Mouse (Mus musculus) intestine, embryonic 14.5 days (tissue): ENCODE results near the gene Trpm4. TPM values are rescaled to one million over a fixed set of nuclear protein-coding genes. Genes with fewer than 3 reads are reported as not detected.
A peak's percentile ranks its signal among the peaks of the same experiment; 100 is the strongest.

Experiments used
- ATAC-seq: fragments of 200-750 bp; cut with Nextera tagmentation; replicated peaks from 2 replicates; pipeline ENCODE4 v1.8.0; 2017; ENCODE audit warnings: low read depth, moderate number of reproducible peaks, moderate TSS enrichment, moderate library complexity; ENCODE audit not compliant: low FRiP score, low TSS enrichment
- DNase-seq: peaks from one replicate; pipeline ENCODE4 v3.0.0-alpha.2; 2018; ENCODE audit warnings: low spot score
- H3K27ac ChIP-seq: fragments of 300-500 bp; sonication (generic); 2 replicates; pipeline ENCODE4 v1.5.1; 2014; ENCODE audit warnings: low read depth, mild to moderate bottlenecking, control low read depth
- H3K27me3 ChIP-seq: fragments of 300-500 bp; sonication (generic); replicated peaks from 2 replicates; pipeline ENCODE4 v1.6.1; 2014; ENCODE audit warnings: low read length, control low read depth; ENCODE audit not compliant: control insufficient read depth, insufficient read depth
- H3K36me3 ChIP-seq: fragments of 300-500 bp; sonication (generic); 2 replicates; pipeline ENCODE4 v1.6.1; 2014; ENCODE audit warnings: low read length, control low read depth; ENCODE audit not compliant: control insufficient read depth, insufficient read depth
- H3K4me1 ChIP-seq: fragments of 300-500 bp; sonication (generic); replicated peaks from 2 replicates; pipeline ENCODE4 v1.6.1; 2014; ENCODE audit warnings: low read length, control low read depth, mixed read lengths; ENCODE audit not compliant: control insufficient read depth, insufficient read depth
- H3K4me2 ChIP-seq: fragments of 300-500 bp; sonication (generic); 2 replicates; pipeline ENCODE4 v1.6.1; 2014; ENCODE audit warnings: low read length
- H3K4me3 ChIP-seq: fragments of 300-500 bp; sonication (generic); 2 replicates; pipeline ENCODE4 v1.5.1; 2014; ENCODE audit warnings: low read depth, low read length, control low read depth, mixed read lengths
- H3K9ac ChIP-seq: fragments of 300-500 bp; sonication (generic); 2 replicates; pipeline ENCODE4 v1.6.1; 2014; ENCODE audit warnings: mild to moderate bottlenecking, low read length
- H3K9me3 ChIP-seq: fragments of 300-500 bp; sonication (generic); 2 replicates; pipeline ENCODE4 v1.6.1; 2016; ENCODE audit warnings: low read length, control low read depth; ENCODE audit not compliant: control insufficient read depth
- WGBS: fragments of 180-500 bp; shearing (Covaris S2); extraction: QIAGEN DNeasy Blood & Tissue Kit; methylation state at CpG from one replicate; pipeline ENCODE4 v1.1.7; 2014; 5-methylcytosine and 5-hydroxymethylcytosine counted together
- polyA plus RNA-seq: library from polyadenylated mRNA; unstranded; fragments of >200 nt; fragmentation: Nextera tagmentation; extraction: Ambion mirVana; gene quantifications from 2 replicates; pipeline ENCODE4 v1.2.1, GENCODE M21; 2014

Trpm4 gene
- polyA plus RNA-seq, 1 experiment from 2014 or later, result 21.3 TPM

- Histone ChIP-seq H3K27me3 (no peaks in the 10 kb centered on the region), H3K4me3 (no peak overlapping the region), H3K27ac (peak overlapping the region; percentile 47; the same call in 1 of the 2 replicates), H3K4me2 (peak overlapping the region; percentile 8; the same call in 1 of the 2 replicates), H3K9me3 (no peaks in the 10 kb centered on the region), H3K36me3 (peaks cover 26% of the 10 kb centered on the region), H3K9ac (no peak overlapping the region), H3K4me1 (peaks cover 17% of the 10 kb centered on the region; the same call in 1 of the 2 replicates)
- 14% methylated on average over 10 of the region's 10 CpGs for WGBS
- DNase-seq, result no peak
- no peak for ATAC-seq
Observed at GRCm38 (mm10) chr7:45312686-45313453, 20.7 kb downstream of the Trpm4 start.

DNA sequence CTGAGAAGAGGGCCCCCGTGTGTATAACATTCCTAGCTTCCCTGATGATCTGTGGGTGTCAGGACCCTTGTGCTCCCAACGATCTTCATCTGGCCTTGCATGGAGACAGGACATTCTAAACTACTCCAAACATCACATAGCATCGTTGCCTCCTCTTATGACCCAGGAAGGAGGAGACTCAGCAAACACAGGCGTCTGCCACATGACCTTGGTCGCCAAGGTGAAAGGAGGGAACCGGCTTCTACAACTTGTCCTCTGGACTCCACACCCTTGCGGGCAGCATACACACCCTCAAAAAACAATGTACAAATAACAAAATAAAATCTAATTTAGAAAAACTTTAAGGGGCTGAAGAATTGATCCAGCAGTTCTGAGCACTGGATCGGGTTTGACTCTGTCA lies 21.6 kb downstream of the Trpm4 start:
- Histone ChIP-seq H3K27ac (no peak overlapping the region), H3K9me3 (no peaks in the 10 kb centered on the region), H3K4me1 (peaks cover 17% of the 10 kb centered on the region; the same call in 1 of the 2 replicates), H3K4me3 (no peak overlapping the region), H3K36me3 (peaks cover 25% of the 10 kb centered on the region), H3K9ac (no peak overlapping the region), H3K4me2 (no peak overlapping the region), H3K27me3 (no peaks in the 10 kb centered on the region)
- DNase-seq (no peak), ATAC-seq (no peak; the same call in 1 of the 2 replicates)
- 23% methylated on average over 8 of the region's 8 CpGs for WGBS

DNA sequence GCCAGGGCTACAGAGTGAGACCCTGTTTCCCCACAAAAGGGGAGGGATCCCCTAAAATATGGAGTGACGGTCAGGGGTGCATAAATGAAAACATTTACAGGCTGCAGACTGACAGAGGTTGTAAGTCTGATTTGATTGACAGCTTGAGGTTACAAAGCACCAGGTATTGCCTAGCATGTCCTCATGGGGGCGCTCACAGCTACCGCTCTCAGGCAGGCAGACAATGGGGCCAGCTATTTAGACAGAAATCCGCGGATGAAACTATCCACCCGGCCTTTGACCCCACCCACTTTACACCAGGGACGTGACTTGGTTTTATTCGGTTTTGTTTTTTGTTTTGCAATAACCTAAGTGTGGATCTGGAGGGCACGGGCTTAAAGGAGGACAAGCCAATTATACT lies 24.1 kb downstream of the Trpm4 start:
- DNase-seq, result peak; percentile 72
- H3K9me3 ChIP-seq, result no peaks in the 10 kb centered on the region
- peaks cover 22% of the 10 kb centered on the region; the same call in 1 of the 2 replicates for H3K4me1 ChIP-seq
- 18% methylated on average over 9 of the region's 9 CpGs for WGBS
- no peak for ATAC-seq
- H3K4me3 ChIP-seq, result no peak overlapping the region
- no peak overlapping the region for H3K4me2 ChIP-seq
- H3K36me3 ChIP-seq, result peaks cover 18% of the 10 kb centered on the region
- H3K27me3 ChIP-seq, result no peaks in the 10 kb centered on the region
- H3K9ac ChIP-seq, result no peak overlapping the region
- no peak overlapping the region for H3K27ac ChIP-seq

- no peaks in the 10 kb centered on the region for H3K27me3 ChIP-seq
- H3K27ac ChIP-seq, result no peak overlapping the region
- no peak for ATAC-seq
- H3K4me2 ChIP-seq, result no peak overlapping the region
- peaks cover 22% of the 10 kb centered on the region; the same call in 1 of the 2 replicates for H3K4me1 ChIP-seq
- no peak overlapping the region for H3K9ac ChIP-seq
- peaks cover 22% of the 10 kb centered on the region for H3K36me3 ChIP-seq
- no peak overlapping the region for H3K4me3 ChIP-seq
- 62% methylated on average over 15 of the region's 15 CpGs for WGBS
- no peaks in the 10 kb centered on the region for H3K9me3 ChIP-seq
- DNase-seq, result no peak
Observed at GRCm38 (mm10) chr7:45308551-45309240, 24.9 kb downstream of the Trpm4 start.

DNA sequence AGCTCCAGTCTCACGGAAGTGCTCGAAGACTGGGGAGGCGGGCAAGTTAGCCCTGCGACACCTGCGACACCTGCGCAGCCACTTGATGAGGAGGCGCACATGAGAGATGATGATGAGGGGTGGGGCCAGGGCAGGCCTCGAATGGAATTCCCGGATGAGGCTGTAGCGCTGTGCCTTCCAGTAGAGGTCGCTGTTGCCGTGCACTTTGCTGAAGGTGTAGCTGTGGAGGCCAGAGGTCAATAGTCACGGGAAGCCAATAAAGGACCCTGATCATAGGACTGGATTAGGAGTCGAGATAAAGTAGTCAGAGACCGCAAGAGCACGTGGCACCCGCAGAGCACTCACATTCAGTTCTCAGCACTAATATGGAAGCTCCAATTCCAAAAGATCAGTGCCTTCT lies 28.3 kb downstream of the Trpm4 start:
- Histone ChIP-seq H3K4me1 (0 out of 2 replicates have a peak, but pooled peaks cover 5% of the 10 kb centered on the region), H3K27me3 (no peaks in the 10 kb centered on the region), H3K4me3 (no peak overlapping the region), H3K9ac (no peak overlapping the region), H3K4me2 (peak overlapping the region; percentile 6; the same call in 1 of the 2 replicates), H3K9me3 (no peaks in the 10 kb centered on the region), H3K27ac (no peak overlapping the region), H3K36me3 (peaks cover 20% of the 10 kb centered on the region)
- peak; percentile 71 for ATAC-seq
- 13% methylated on average over 17 of the region's 17 CpGs for WGBS
- peak; percentile 89 for DNase-seq

DNA sequence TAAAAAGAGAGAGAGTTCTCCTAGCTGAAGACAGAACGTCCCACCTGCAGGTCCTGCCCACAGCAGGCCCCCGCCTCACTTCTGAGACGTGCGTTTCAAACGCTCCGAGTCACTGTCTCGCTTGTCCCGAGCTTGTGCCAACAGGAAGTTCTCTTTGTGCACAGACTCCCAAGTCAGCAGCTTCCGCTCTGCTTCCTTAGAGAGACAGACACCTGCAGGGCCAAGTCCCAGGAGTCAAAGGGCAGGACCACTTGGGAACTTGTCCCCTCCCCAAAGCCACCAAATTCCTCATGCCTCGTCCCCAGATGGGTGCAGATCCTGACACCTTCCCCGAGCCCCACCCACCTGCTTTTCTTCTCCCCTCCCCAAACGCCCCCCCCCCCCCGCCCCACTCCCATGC lies 28.7 kb downstream of the Trpm4 start:
- Histone ChIP-seq H3K36me3 (peaks cover 20% of the 10 kb centered on the region), H3K27me3 (no peaks in the 10 kb centered on the region), H3K4me1 (0 out of 2 replicates have a peak, but pooled peaks cover 5% of the 10 kb centered on the region), H3K27ac (no peak overlapping the region), H3K9ac (no peak overlapping the region), H3K4me2 (peak overlapping the region; percentile 6), H3K9me3 (no peaks in the 10 kb centered on the region), H3K4me3 (no peak overlapping the region)
- DNase-seq, result peak; percentile 60
- 30% methylated on average over 11 of the region's 13 CpGs for WGBS
- ATAC-seq, result peak; percentile 6; the same call in 1 of the 2 replicates

GRCm38 (mm10) chr7:45302626-45303025 lies 31.0 kb downstream of the Trpm4 start:
- no peak for ATAC-seq
- Histone ChIP-seq H3K36me3 (peaks cover 12% of the 10 kb centered on the region), H3K4me3 (no peak overlapping the region), H3K27ac (no peak overlapping the region), H3K9me3 (no peaks in the 10 kb centered on the region), H3K9ac (no peak overlapping the region), H3K4me2 (no peak overlapping the region), H3K4me1 (0 out of 2 replicates have a peak, but pooled peaks cover 5% of the 10 kb centered on the region), H3K27me3 (no peaks in the 10 kb centered on the region)
- DNase-seq, result no peak
- WGBS, result 67% methylated on average over 8 of the region's 8 CpGs

- Histone ChIP-seq H3K4me2 (no peak overlapping the region), H3K27ac (no peak overlapping the region), H3K4me1 (0 out of 2 replicates have a peak, but pooled peaks cover 5% of the 10 kb centered on the region), H3K27me3 (no peaks in the 10 kb centered on the region), H3K9me3 (no peaks in the 10 kb centered on the region), H3K36me3 (peaks cover 12% of the 10 kb centered on the region), H3K4me3 (no peak overlapping the region), H3K9ac (peak overlapping the region; percentile 3; the same call in 1 of the 2 replicates)
- peak; percentile 80 for DNase-seq
- 17% methylated on average over 6 of the region's 6 CpGs for WGBS
- ATAC-seq, result peak; percentile 16; the same call in 1 of the 2 replicates
Observed at GRCm38 (mm10) chr7:45300270-45300669, 33.3 kb downstream of the Trpm4 start.
